Mouse (Mus musculus): ENCODE data around the gene Msto1. TPM values are rescaled to one million over a fixed set of nuclear protein-coding genes. Genes with fewer than 3 reads are reported as not detected.

Gene Msto1
- polyA plus RNA-seq (2012; ENCODE audit: low replicate concordance) = 12.0 and 14.3 TPM in 2 replicates

GRCm38 (mm10) chr3:88913511-88914383 is at the start of gene Msto1:
Gene Msto1 (minus strand): TSS chr3:88913999.

GRCm38 (mm10) chr3:88950576-88951326 is 37.0 kb upstream of the Msto1 start, which contains the start of the genes Ash1l and Dap3:
Gene Ash1l (plus strand): TSS chr3:88950622.
Gene Dap3 (minus strand): TSS chr3:88951181.

Other genes with a start within 250 kb of the Msto1 start
- 21.4 and 31.5 TPM in 2 replicates for gene Khdc4, start 228.2 kb downstream of the Msto1 start, polyA plus RNA-seq (2012; ENCODE audit: low replicate concordance)
- gene Rit1, start 197.2 kb downstream of the Msto1 start, polyA plus RNA-seq (2012; ENCODE audit: low replicate concordance) = 27.1 and 47.2 TPM in 2 replicates
- 5.3 and 8.0 TPM in 2 replicates for gene Syt11, start 138.8 kb downstream of the Msto1 start, polyA plus RNA-seq (2012; ENCODE audit: low replicate concordance)
- 8.8 and 14.5 TPM in 2 replicates for gene Gon4l, start 78.8 kb downstream of the Msto1 start, polyA plus RNA-seq (2012; ENCODE audit: low replicate concordance)
- 5.1 and 8.2 TPM in 2 replicates for gene Ash1l, start 36.6 kb upstream of the Msto1 start, polyA plus RNA-seq (2012; ENCODE audit: low replicate concordance)
- gene Dap3, start 37.2 kb upstream of the Msto1 start, polyA plus RNA-seq (2012; ENCODE audit: low replicate concordance) = 43.7 and 77.3 TPM in 2 replicates
- gene Rusc1, start 179.3 kb upstream of the Msto1 start, polyA plus RNA-seq (2012; ENCODE audit: low replicate concordance) = 39.4 and 51.6 TPM in 2 replicates
- gene Gm43738, start 187.1 kb upstream of the Msto1 start, polyA plus RNA-seq (2012; ENCODE audit: low replicate concordance) = 0.68 TPM in 1 of 2 replicates, not detected in the other
- gene Fdps, start 188.0 kb upstream of the Msto1 start, polyA plus RNA-seq (2012; ENCODE audit: low replicate concordance) = 4.4 and 8.8 TPM in 2 replicates
- 5.5 and 56.5 TPM in 2 replicates for gene Pklr, start 222.1 kb upstream of the Msto1 start, polyA plus RNA-seq (2012; ENCODE audit: low replicate concordance)
- gene Hcn3, start 246.2 kb upstream of the Msto1 start, polyA plus RNA-seq (2012; ENCODE audit: low replicate concordance) = 3.0 and 4.4 TPM in 2 replicates

Measured in hematopoietic multipotent progenitor cell, adult 10-12 weeks (in vitro differentiated cells).